Mouse (Mus musculus) heart, postnatal 4 days (tissue): Measurements from ENCODE around the gene Gbgt1. TPM values are rescaled to one million over a fixed set of nuclear protein-coding genes. Genes with fewer than 3 reads are reported as not detected.
"Not testable (repeated sequence)": the region's sequence is repeated elsewhere in the genome, so short reads cannot be mapped to it uniquely, and the experiment has no call there.

Experiments used
- DNase-seq: peaks from one replicate; pipeline ENCODE4 v3.0.0; 2021
- total RNA-seq, 2 experiments: library from RNA; stranded (reverse); gene quantifications; 2 replicates each; pipeline ENCODE4 v1.2.3; 2021

The Gbgt1 gene
- total RNA-seq = 1 to 10 TPM in 1 of 2 experiments, under 1 TPM in 1; 0.83 to 1.8 TPM

DNA sequence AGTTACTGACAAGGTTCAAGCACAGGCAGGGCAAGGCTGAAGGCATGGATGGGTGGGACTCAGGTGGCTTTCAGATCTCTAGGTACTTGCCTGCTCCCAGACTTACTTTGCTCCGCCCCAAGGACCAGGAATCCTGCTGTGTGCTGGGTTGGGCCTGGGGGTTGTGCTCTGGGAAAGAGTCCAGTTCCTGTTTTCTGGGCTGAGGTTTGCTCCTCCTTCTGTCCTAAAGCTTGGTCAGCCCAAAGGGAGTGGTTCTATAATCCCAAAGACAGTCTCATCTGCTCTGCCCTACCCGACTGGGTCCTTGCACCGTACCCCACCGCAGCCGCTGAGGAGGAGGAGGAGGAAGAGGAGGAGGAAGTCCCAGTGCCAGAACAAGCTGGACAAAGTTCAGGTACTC is at the start of gene Gbgt1:
Gbgt1 (plus strand) TSS at position 221 of the 400 bp plus-strand sequence.
- no peak for DNase-seq

DNA sequence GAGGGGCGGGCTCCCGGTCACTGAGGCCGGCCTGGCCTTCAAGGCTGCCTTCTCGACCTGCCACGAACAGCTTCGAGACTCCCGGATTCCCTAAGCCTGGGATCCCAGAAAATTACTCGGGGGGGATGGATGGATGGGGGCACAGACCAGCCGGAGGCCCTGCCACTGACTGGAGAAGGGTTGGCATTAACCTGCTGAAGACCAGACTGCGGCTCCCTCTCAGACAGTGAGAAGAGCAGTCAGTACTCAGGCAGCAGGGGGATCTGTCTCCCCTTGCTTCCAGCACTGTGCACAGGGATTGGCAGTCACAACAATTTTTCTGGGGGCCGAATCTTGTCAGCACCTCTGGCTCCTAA is 49.4 kb upstream of the Gbgt1 start:
- DNase-seq = no peak

DNA sequence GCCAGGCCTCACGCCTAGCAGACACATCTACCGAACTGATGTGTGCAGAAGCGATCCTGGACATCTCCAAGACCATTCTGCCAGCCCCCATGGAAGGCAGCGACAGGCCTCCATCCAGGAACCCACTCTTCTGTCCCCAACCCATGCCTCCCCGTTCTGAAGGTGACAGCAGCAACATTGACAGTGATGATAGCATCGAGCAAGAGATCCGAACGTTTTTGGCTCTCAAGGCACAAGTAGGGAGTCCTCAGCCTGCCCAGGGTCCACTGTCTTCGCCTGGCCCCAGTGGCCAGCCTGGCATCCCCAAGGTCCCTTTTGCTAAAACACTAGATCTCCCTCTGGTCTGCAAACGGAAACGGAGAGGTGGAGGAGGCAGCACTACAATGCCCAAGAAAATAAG is 45.0 kb upstream of the Gbgt1 start:
- DNase-seq = no peak

DNA sequence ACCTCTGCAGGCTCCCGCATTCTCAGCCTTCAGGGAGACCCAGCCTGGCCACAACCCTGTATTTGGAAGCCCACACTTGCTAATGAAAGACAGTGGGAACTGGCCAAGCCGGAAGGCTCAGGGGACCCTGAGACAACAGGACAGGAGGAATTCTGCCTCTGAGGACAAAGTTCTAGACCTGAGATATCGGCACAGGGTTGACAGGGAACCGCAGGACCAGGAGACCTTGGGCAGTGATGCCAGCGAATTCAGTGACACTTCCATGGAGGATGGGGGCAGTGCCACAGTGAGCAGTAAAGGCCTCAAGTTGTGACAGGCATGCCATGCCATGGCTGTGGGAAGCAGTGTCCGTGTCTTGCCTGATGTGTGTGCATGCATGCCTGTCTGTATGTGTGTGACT is 43.2 kb upstream of the Gbgt1 start:
- DNase-seq = no peak

DNA sequence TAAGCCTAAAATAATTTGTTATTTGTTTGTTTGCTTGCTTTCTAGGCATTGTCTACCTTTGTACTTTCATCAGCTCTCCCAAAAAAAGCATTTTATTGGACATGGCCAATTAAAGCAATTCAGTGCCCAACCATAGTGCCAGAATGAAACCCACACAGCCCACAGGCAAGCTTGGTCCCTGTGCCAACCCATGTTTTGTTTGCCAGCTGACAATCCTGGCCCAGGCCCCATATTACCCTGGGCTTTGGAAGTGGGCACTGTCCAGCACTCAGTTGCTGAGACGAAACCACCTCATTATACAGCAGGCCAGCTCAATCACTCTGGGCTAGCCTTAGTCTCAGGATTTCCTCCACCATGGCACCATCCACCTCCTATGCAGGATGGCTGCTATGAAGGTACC is 40.1 kb upstream of the Gbgt1 start:
- no peak for DNase-seq

DNA sequence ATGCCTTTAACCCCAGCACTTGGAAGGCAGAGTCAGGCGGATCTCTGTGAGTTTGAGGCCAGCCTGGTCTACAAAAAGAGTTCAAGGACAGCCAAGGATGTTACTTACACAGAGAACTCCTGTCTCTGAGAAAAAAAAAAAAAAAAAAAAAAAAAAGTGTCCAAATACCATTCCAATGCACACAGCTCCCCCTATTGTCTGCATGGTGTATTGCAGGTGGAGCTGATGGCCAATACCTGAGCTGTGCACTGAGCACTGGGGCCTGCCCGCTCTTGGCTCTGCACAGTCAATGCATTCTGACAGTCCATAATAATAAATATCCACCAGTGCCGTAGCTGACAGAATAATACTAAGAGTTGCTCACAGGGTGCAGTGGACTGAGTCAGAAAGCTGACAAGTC is 32.8 kb upstream of the Gbgt1 start:
- peak; percentile 67 for DNase-seq

DNA sequence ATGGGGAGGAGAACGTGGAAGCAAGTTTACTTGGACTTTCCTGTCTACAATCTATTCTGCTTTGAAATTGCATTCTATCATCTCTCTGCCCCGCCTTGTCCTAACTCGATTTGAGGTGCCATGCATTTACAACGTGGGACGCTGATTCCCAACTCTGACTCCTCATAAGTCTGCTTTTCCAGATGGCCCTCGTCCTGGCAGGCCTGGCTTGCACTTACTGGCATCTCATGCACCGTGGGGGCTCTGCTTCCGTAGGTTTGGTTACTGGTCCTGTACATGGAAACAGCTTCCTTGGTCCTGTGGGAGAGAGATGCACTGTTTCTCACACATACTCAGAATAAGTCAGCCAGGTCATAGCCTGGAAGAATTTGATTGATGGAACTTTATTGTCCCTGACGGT is 31.8 kb upstream of the Gbgt1 start:
- no peak for DNase-seq

DNA sequence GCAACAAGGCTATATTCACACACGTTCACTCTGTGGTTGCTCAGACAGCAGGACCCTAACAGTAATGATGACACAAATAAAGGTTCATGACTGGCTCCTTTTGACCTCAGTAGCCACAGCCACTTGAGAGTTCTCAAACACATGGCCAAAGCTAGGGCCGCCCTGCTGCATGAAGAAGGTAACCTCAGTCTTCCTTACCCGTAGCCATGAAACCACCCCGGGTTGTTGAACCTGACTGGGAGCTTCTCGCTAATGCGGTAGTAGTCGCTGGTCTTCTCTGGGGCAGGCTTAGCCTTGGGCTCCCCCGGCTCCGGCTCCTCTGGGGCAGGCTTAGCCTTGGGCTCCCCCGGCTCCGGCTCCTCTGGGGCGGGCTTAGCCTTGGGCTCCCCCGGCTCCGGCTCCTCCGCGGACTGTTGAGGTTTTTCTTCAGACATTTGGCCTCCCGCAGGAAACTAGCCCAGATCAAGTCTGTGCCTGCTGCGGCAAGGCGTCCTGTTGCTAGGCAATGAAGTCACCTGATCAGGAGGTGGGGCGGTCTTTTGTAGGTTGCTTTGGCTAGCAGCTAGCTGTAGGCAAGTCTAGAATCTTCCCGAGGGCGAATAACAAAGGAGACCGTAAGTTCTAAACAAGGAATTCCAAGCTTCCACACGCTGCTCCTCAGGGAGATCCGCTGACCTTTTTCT is 30.7 kb upstream of the Gbgt1 start, which contains the start of gene 1700007K13Rik:
1700007K13Rik (minus strand) TSS at position 497 of the 683 bp plus-strand sequence.
- peak; percentile 62 for DNase-seq

DNA sequence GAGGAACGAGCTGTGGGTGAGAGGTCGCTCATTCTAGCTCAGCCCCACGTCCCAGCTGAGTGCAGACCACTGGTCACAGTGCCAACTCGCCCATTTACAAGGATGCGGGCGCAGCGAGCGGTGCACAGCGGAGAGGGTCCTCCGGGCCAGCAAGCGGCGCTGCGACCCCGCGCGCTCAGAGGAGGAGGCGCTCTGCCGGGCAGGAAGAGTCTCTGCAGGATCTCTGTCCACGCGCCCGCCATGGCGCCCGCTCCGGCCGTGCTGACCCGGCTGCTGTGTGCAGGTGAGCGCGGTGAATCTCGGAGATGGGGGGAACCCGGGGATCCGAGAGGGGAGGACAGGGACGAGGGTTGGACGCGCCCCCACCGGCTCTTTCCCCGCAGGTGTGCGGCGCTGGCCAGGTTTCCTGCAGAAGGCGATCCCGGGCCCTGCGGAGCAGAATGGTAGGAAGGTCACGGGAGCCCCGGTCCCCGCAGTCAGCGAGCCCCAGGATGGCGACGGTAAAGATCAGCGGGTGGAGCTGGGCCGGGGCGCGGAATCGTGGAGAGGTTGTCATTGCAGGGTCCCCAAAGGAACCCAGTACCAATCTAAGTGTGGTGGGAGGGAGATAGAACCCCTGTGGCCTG is 28.7 kb upstream of the Gbgt1 start, which contains the start of gene Mrps2:
Mrps2 (plus strand) TSS at position 207 of the 626 bp plus-strand sequence.
- peak; percentile 88 for DNase-seq

DNA sequence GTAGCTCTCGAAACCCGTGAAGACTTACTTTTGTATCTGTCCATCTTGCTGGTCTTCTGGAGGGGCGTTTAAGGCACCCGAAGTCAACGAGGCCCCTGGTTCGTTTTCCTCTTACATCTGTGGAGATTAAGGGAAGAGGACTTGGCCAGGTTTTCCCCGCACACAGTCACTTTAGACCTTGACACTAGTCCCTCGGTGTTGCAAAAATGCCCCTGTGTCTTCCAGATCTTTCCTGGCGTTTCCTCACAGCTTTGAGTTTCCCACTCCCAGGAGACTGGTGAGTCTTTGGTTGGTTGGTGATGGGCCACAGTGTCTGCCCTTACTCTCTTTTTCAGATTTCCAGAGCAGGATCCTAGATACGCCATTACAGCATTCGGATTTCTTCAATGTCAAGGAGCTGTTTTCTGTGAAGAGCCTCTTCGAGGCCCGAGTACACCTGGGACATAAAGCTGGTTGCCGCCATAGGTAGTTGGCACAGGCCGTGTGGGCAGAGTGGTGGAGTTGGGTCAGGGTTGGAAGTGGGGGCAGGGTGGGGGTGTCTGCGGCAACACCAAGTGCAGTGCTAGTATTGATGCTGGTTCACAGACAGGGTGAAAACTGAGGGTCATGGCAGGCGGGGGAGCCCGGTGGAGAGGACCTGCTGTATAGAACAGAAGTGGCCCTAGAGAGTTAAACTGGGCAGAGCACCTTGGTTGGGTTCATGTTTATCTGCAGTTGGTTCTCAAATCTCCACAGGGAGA is 28.0 kb upstream of the Gbgt1 start:
- DNase-seq = no peak

DNA sequence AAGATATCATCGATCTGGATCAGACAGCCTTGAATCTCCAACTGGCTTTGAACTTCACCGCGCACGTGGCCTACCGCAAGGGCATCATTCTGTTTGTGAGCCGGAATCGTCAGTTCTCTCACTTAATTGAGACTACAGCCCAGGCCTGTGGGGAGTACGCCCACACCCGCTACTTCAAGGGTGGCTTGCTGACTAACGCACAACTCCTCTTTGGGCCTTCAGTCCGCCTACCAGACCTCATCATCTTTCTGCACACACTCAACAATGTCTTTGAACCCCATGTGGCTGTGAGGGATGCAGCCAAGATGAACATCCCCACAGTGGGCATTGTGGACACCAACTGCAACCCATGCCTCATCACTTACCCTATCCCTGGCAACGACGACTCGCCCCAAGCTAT is 27.2 kb upstream of the Gbgt1 start:
- DNase-seq = no peak

DNA sequence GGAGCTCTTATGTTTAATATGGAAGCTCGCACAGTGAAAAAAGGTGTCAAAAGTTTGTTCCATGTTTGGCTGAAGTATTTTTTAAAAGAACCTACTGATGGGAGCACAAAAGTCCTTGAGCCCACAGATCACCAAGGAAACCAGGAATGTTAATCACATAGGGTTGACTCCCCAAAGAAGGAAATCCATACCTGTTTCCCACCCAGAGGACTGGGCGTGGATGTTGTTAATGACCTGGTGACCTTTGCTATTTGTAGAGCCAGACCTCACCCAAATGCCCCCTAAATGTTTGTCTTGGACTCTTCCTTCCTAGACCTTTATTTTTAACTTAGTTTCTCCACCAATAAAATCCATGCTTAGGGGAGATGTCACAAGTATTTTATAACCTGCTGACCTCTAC is 26.1 kb upstream of the Gbgt1 start:
- no peak for DNase-seq

DNA sequence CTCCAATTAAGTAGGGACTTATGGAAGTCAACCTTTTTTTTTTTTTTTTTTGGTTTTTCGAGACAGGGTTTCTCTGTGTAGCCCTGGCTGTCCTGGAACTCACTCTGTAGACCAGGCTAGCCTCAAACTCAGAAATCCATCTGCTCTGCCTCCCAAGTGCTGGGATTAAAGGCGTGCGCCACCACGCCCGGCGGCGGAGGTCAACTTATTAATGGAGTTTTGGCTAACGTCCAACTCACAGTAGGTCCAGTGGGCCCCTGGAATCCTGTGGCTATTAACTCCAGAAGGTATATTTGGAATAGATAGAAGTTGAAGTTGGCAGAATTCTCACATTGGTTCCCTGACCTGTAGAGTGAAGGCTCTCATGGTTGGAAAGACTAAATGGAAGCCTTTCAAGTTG is 24.7 kb upstream of the Gbgt1 start:
- not testable (repeated sequence) for DNase-seq

DNA sequence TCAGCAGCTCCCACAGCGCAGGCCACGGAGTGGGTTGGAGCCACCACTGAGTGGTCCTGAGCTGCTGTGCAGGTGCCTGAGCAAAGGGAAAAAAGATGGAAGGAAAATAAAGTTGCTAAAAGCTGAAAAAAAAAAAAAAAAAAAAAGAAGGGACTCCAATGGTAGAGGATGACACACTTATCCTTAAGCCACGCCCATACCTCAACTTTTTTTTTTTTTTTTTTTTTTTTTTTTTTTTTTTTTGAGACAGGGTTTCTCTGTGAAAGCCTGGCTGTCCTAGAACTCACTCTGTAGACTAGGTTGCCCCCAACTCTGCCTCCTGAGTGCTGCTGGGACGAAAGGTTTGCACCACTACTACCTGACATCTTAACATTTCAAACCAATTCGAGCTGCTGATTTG is 18.7 kb upstream of the Gbgt1 start:
- not testable (repeated sequence) for DNase-seq

DNA sequence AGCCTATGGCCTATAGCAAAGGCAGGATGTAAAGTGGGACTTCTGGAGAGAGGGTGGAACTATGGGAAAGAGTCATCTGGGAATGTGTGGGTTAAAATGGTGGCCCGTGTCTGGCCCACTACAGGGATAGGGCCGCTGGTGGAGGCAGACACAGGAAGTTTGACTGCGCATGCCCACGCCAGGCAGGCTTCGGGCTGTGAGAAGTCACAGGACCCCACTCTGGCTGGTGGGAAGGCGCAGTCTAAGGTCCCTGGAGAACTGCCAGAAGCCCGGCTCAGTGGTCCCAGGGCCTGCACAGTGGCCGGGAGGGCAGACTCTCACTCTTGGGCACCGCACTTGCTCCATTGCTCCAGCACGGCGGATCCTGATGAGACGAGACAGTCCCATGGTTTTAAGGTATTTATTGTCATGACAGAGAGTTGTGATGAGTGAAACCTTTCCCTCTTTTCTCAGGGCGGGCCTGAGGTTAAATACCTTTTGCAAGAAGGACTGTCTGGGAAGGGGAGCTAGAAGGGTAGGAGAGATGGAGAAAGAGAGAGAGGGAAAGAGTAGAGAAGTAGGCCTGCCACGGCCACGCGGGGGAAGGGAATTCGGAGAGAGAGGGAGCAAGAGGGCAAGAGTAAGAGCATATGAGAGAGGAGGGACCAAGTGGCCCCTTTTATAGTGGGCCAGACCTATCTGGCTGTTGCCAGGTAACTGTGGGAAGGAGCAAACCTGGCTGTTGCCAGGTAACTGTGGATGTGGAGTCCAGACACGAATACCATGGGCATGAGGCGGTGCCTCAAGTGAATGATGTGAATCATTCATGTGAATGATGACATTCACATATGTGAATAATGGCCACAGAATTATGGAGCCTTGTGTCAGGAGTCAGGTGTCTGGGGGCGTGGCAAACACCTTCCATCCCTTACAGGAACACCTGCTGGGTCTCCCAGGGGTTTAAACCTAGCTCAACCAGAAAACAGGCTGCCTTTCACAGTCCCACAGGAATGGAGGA is 17.2 kb upstream of the Gbgt1 start:
- DNase-seq = no peak

DNA sequence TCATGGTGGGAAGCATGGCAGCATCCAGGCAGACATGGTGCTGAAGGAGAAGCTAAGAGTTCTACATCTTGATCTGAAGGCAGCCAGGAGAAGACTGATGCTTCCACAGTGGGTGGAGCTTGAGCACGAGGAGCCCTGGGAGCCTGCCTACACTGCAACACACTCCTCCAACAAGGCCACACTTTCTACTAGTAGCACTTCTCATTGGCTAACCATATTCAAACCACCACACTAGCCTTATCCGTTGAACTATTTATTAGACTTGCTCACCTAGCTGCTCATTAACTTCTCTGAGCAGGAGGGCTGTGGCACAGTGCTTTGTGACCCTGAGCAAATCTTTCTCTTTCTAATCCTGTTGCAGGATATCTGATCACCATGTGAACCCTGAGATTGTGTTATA is 12.8 kb upstream of the Gbgt1 start:
- DNase-seq = no peak

DNA sequence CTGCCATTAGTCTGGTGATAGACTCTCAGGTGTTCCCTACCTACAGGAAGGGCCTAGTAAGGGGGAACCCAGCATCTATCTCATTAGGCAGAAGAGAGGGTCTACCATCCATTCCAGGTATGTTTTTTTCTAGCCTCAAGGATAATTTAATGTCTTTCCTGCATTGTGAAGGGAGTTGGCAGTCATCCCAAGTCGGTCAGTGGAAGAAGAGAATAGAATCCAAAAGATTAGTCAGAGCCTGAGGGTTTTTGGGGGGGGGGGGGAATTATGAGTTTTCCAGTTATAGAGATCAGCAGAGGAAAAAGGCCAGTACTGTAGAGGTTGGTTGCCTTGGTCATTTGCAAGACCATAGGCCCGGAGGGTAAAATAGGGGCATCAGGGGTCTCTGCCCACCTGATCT is 2.2 kb upstream of the Gbgt1 start:
- DNase-seq = no peak

DNA sequence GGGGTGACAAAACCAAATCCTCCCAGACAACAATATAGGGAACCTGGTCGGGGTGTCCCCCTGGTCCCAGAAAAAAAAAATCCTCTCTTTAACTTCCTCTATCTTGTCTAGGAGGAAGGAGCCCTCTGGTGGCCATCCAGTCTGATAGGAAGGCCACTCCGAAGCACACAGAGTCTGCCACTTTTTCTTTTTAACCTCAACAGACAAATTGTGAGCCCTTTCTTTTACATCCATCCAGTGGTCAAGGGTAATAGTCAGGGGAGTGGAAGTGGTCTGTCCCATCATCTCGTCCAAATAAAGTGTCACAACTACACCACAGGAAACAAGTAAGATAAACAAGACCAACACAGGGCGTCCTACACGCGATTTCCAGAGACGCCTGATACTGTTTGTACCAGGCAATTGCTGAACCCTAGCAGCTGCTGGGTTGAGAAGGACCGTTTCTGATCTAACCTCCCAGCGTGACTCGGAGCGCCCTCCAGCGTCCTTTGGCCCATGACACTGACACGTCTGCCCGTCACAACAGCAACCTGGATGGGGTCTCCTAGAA is 1.4 kb upstream of the Gbgt1 start:
- DNase-seq = peak; percentile 27

DNA sequence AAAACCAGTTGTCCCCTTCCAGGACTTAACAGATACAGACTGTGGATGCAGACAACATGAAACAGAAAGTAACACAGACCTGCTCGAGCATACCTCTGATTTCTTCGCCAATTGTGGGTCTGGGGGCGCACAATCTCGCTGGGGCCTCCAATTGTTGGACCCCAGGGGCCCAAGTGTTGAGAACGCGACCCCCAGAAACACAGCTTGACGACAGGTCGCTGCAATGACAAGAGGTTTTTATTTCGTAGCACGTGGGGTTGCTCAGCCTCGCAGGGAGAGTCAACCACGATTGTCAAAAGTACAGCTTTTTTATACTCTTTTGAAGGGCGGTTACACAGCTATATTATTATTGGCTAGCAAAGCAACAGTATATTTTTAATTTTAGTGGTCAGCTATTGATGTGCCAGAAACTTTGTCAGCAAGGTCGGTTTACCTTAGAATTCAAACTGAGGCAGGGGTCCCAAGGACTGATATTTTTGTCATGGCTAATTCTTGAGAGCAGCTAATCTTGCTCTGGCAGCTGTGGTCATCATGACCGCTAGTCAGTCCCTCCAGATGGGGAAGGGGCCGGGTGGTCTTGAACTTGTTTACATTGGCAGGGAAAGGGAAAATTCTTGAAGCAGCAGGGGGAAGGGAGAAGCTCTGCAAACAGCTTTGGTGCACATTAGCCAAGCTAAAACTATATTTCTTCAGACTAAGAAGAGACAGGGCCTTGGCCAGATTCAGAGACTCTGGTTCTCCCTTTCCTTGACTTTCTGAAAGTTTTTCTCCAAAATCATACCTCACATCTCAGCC is 693 bp upstream of the Gbgt1 start:
- DNase-seq = no peak

DNA sequence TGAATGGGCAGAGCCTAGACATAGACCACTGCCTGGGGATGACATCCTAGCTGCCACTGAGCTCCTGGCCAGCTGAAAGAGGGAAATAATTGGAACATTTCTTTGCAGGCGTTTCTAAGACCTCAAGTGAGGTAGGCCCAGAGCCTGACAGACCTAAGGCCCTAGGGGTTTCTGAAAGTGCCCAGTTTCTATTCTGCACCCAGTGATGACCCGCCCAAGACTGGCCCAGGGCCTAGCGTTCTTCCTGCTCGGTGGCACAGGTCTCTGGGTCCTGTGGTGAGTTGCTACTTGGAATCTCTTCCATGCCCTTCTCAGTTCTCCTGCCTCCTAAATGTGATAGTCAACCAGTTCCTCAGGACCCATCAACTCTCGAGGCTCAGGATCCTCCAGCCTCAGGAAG is 870 bp downstream of the Gbgt1 start:
- DNase-seq = no peak

DNA sequence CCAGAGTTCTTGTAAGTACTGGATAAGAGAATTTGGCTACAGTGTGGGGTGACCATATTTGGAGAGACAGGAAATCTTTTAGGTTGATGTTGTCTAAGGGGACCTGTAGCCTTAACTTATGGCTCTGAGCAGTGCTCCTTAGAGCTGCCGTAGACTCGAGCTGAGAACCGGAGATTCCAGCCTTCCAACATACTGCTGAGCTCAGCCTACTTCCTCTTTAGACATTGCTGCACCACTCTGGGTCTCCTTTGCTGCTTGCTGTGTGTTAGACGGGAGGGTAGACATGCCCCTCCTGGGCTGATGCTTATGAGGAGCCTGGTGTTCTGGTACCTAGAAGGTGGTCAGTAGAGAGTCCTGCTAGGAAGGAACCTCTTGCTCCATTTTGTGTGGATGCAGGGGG is 1.7 kb downstream of the Gbgt1 start:
- peak; percentile 2 for DNase-seq
